Mouse (Mus musculus): ENCODE measurements at regions not wholly inside any gene's neighbourhood (a gene's known extent, or its start where the extent isn't known, plus 50 kb on each side); places are given as distances from the start of the nearest gene placed in this dataset.

GRCm38 (mm10) chr3:102386091-102386490 lies 83.6 kb upstream of the Ngf start:
- no peak for ATAC-seq (replicated peaks in 1 of 2; ENCODE audit: insufficient read depth in 1 of 2, low FRiP score in 2 of 2, low TSS enrichment in 1 of 2, low read depth in 1 of 2, poor library complexity in 2 of 2, severe bottlenecking in 2 of 2)

GRCm38 (mm10) chr3:102384596-102384995 lies 85.1 kb upstream of the Ngf start:
- no peak for ATAC-seq (replicated peaks in 1 of 2; ENCODE audit: insufficient read depth in 1 of 2, low FRiP score in 2 of 2, low TSS enrichment in 1 of 2, low read depth in 1 of 2, poor library complexity in 2 of 2, severe bottlenecking in 2 of 2)

DNA sequence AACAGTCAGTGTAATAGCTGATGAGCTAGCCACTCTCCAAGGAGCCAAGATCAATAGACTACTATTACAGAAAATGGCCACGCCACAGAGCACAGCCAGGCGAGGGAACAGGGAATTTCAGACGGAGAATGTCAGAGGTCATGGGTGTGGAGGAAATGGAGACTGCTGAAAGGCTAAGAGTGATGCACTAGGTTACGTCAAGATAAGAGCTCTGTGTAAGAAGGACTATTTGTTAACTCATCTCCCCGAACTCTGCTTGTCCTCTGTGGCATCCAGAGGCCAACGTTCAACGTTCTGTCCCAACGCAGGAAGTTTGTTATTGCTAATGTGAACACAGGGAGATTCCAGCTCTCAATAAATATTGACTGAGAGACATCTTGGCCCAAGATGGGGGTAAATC lies 86.0 kb upstream of the Ngf start:
- ATAC-seq (replicated peaks in 1 of 2; ENCODE audit: insufficient read depth in 1 of 2, low FRiP score in 2 of 2, low TSS enrichment in 1 of 2, low read depth in 1 of 2, poor library complexity in 2 of 2, severe bottlenecking in 2 of 2), result no peak

DNA sequence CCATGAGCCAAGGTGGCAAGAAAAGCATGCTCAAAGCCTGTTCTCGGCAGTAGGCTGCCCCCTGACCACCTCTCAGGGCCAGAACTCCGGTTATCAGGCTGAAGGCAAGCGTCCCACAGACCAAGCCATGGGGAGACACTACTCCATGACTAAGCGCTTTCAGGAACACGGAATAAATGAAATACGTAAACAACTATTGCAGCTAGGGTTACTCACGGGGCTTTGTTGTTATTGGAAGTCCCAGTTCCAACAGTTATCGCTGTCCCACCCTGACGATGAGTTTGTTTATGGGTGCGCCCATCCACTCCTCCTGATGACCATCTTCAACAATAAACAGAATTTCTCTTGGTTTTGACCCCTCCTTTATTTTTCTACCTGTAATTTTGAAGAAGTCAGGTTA lies 88.0 kb upstream of the Ngf start:
- no peak for ATAC-seq (replicated peaks in 1 of 2; ENCODE audit: insufficient read depth in 1 of 2, low FRiP score in 2 of 2, low TSS enrichment in 1 of 2, low read depth in 1 of 2, poor library complexity in 2 of 2, severe bottlenecking in 2 of 2)

DNA sequence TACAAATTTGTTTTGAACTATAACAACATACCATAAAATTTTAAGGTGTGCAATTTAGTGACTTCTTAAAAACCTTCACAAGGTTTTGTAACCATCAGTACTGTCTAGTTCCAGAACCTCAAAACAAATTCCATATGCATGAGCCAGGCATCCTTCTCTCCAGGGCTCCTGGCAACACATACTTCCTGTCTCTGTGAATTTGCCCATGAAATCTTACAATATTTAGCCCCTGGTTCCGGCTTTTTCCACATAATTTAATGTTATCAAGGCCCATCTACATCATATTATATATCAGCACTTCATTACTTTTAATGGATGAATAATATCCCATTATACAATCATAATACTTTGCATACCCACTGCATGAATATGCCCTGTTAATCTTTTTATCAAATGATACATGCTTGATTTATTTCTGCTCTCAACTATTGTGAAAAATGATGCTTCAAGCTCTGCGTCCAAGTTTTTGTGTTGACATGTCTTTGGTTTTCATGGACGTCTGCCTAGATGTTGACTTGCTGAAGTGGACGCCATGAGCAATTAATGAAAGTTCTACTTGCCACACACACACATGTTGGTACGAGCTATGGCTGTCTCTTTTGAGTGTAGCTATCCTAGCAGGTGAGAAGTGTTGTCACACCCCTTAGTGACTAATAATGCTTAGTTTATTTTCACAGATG lies 95.2 kb upstream of the Ngf start:
- no peak for ATAC-seq (replicated peaks in 1 of 2; ENCODE audit: insufficient read depth in 1 of 2, low FRiP score in 2 of 2, low TSS enrichment in 1 of 2, low read depth in 1 of 2, poor library complexity in 2 of 2, severe bottlenecking in 2 of 2)

GRCm38 (mm10) chr3:102372205-102372899 lies 97.4 kb upstream of the Ngf start:
- ATAC-seq (replicated peaks in 1 of 2; ENCODE audit: insufficient read depth in 1 of 2, low FRiP score in 2 of 2, low TSS enrichment in 1 of 2, low read depth in 1 of 2, poor library complexity in 2 of 2, severe bottlenecking in 2 of 2), result no peak

DNA sequence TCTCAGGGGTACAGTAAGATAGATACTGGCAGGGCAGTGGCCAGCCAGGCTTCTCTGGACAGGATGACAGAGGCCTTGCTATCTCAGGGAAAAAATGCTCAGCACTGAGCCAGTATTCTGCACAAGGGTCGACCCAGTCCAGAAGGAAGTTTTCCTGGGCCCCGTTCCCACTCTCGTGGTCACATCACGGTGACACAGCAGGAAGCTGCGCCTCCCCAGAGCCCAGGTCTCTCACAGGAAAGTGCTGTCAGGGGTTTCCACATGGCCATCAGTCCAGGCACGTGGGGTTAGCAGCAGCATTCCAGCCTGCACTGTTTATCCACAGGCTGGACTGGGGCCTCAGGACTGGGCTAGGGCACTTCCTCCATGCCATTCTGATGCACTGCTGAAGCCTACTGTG lies 103.5 kb upstream of the Ngf start:
- peak; percentile 45 to 46; a peak in 1 of 4 replicates for ATAC-seq (replicated peaks in 1 of 2; ENCODE audit: insufficient read depth in 1 of 2, low FRiP score in 2 of 2, low TSS enrichment in 1 of 2, low read depth in 1 of 2, poor library complexity in 2 of 2, severe bottlenecking in 2 of 2)

- ATAC-seq (replicated peaks in 1 of 2; ENCODE audit: insufficient read depth in 1 of 2, low FRiP score in 2 of 2, low TSS enrichment in 1 of 2, low read depth in 1 of 2, poor library complexity in 2 of 2, severe bottlenecking in 2 of 2), result no peak
Observed at GRCm38 (mm10) chr3:102364326-102364935, 105.3 kb upstream of the Ngf start.

GRCm38 (mm10) chr3:102360732-102361280 lies 108.9 kb upstream of the Ngf start:
- no peak for ATAC-seq (replicated peaks in 1 of 2; ENCODE audit: insufficient read depth in 1 of 2, low FRiP score in 2 of 2, low TSS enrichment in 1 of 2, low read depth in 1 of 2, poor library complexity in 2 of 2, severe bottlenecking in 2 of 2)

DNA sequence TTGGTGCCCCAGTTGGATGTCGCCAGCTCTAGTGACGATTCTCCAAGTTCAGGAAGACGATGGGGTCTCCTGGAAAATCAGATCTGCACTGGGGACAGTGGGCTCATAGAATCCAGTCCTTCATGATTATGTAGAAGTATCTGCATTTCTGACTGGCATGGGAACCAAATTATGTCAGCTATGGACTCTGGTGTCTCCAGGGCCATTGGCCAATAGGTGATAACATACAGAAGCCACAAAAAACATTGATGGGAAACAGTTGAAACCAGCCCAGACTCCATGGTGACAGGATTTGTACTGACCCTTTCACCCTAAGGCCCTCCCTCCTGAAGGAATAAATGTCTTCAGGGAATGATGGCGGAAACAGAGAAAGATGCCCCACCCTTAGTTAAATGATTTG lies 110.9 kb upstream of the Ngf start:
- no peak for ATAC-seq (replicated peaks in 1 of 2; ENCODE audit: insufficient read depth in 1 of 2, low FRiP score in 2 of 2, low TSS enrichment in 1 of 2, low read depth in 1 of 2, poor library complexity in 2 of 2, severe bottlenecking in 2 of 2)

- no peak for ATAC-seq (replicated peaks in 1 of 2; ENCODE audit: insufficient read depth in 1 of 2, low FRiP score in 2 of 2, low TSS enrichment in 1 of 2, low read depth in 1 of 2, poor library complexity in 2 of 2, severe bottlenecking in 2 of 2)
Observed at GRCm38 (mm10) chr3:102357062-102357610, 112.6 kb upstream of the Ngf start.

GRCm38 (mm10) chr3:102355352-102355751 lies 114.4 kb upstream of the Ngf start:
- ATAC-seq (replicated peaks in 1 of 2; ENCODE audit: insufficient read depth in 1 of 2, low FRiP score in 2 of 2, low TSS enrichment in 1 of 2, low read depth in 1 of 2, poor library complexity in 2 of 2, severe bottlenecking in 2 of 2), result no peak

- ATAC-seq (replicated peaks in 1 of 2; ENCODE audit: insufficient read depth in 1 of 2, low FRiP score in 2 of 2, low TSS enrichment in 1 of 2, low read depth in 1 of 2, poor library complexity in 2 of 2, severe bottlenecking in 2 of 2), result no peak
Observed at GRCm38 (mm10) chr3:102354771-102355170, 114.9 kb upstream of the Ngf start.

DNA sequence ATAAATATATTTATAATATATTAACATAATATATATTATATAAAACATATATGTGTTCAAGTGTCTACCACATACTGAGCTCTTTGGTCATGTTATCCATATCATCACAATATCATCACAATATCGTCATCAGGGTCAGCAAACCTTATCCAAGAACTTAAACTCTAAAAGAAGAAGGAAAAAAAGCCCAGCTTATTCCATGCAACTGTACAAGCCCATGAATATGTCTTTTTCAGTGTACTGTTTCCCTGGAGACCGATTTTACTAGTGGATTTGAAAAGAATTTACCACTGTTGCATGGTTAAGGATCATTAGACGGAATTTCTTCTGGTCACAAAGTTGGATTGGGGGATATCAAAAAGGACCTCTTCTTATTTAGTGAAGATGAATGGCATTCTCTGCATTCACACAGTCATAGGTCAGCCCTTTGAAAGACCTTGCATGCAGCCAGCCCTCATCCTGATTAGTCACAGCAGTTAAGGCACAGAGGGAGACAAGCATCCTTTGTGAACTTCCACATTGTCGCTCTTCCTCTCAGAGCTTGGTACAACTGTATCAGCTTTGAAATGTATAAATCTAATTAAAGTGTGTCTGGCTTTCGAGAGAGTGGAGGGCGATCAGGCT lies 116.3 kb upstream of the Ngf start:
- no peak for ATAC-seq (replicated peaks in 1 of 2; ENCODE audit: insufficient read depth in 1 of 2, low FRiP score in 2 of 2, low TSS enrichment in 1 of 2, low read depth in 1 of 2, poor library complexity in 2 of 2, severe bottlenecking in 2 of 2)

DNA sequence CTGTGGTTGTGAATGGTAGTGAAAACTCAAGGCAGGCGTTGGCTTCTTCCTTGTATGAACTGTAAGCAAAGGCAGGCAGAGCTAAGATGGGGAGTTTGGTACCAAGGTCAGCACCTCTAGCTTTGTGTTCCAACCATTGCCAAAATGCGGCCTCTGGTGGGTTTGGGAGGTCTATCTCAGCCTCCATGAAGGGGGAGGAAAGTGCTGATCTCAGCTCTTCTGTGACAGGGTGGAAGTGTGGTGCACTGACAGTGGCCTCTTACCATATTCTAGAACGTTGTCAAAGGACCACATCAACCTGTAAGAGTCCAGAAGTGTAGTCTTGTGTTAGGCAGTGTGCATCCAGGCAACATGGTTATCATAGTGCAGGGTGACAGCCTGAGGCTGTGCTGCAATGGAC lies 123.6 kb upstream of the Ngf start:
- ATAC-seq (replicated peaks in 1 of 2; ENCODE audit: insufficient read depth in 1 of 2, low FRiP score in 2 of 2, low TSS enrichment in 1 of 2, low read depth in 1 of 2, poor library complexity in 2 of 2, severe bottlenecking in 2 of 2), result no peak

DNA sequence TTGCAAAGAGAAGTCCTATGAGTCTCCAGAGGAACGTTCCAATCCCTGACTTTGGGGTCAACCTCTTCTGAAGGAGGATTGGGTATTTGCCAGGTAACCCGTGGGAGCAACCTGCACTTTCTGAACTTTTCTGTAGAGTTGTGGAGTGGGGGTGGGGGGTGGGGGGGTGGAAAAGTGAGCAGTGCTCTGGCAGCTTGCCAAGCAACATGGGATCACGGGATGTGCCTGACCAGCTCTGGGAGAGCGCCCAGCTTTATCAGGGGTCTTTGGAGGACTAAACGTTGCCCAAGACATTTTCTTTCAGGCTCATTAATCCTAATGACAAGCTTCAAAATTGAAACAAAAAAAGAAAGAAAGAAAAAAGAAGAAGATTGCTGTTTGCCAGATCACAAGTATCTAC lies 124.4 kb upstream of the Ngf start:
- ATAC-seq (replicated peaks in 1 of 2; ENCODE audit: insufficient read depth in 1 of 2, low FRiP score in 2 of 2, low TSS enrichment in 1 of 2, low read depth in 1 of 2, poor library complexity in 2 of 2, severe bottlenecking in 2 of 2), result no peak

- ATAC-seq (replicated peaks in 1 of 2; ENCODE audit: insufficient read depth in 1 of 2, low FRiP score in 2 of 2, low TSS enrichment in 1 of 2, low read depth in 1 of 2, poor library complexity in 2 of 2, severe bottlenecking in 2 of 2), result no peak
Observed at GRCm38 (mm10) chr3:102340731-102341130, 129.0 kb upstream of the Ngf start.

GRCm38 (mm10) chr3:102337881-102338280 lies 131.8 kb upstream of the Ngf start:
- no peak for ATAC-seq (replicated peaks in 1 of 2; ENCODE audit: insufficient read depth in 1 of 2, low FRiP score in 2 of 2, low TSS enrichment in 1 of 2, low read depth in 1 of 2, poor library complexity in 2 of 2, severe bottlenecking in 2 of 2)

Data from hematopoietic stem cell, adult 5-6 weeks (primary cell).